Mouse (Mus musculus): Measurements from ENCODE around the gene Rap1a. TPM values are rescaled to one million over a fixed set of nuclear protein-coding genes. Genes with fewer than 3 reads are reported as not detected.

The Rap1a gene
- polyA plus RNA-seq (2015; fragmentation: Illumina TruSeq; extraction: RNeasy Lipid Tissue Mini Kit (QIAGEN cat#74804); ENCODE audit: insufficient read depth, low read depth, low replicate concordance): 14.6 TPM

GRCm38 (mm10) chr3:105801191-105802166, at the start of gene Rap1a:
Gene Rap1a, minus strand, starts transcription at chr3:105801336.

GRCm38 (mm10) chr3:105704031-105705008, 96.8 kb downstream of the Rap1a start, which contains the start of gene Inka2:
Gene Inka2, plus strand, starts transcription at chr3:105704599.

GRCm38 (mm10) chr3:105687324-105688060, 113.6 kb downstream of the Rap1a start, which contains the start of gene Ddx20:
Gene Ddx20, minus strand, starts transcription at chr3:105687574.

Other genes starting within 250 kb of the Rap1a start
- 5.4 TPM for gene Ddx20, start 113.8 kb downstream of the Rap1a start, polyA plus RNA-seq (2015; fragmentation: Illumina TruSeq; extraction: RNeasy Lipid Tissue Mini Kit (QIAGEN cat#74804); ENCODE audit: insufficient read depth, low read depth, low replicate concordance)
- gene Inka2, start 96.7 kb downstream of the Rap1a start, polyA plus RNA-seq (2015; fragmentation: Illumina TruSeq; extraction: RNeasy Lipid Tissue Mini Kit (QIAGEN cat#74804); ENCODE audit: insufficient read depth, low read depth, low replicate concordance): 1.7 TPM
- gene Adora3, start 69.5 kb upstream of the Rap1a start, polyA plus RNA-seq (2015; fragmentation: Illumina TruSeq; extraction: RNeasy Lipid Tissue Mini Kit (QIAGEN cat#74804); ENCODE audit: insufficient read depth, low read depth, low replicate concordance): not detected
- 2.9 TPM for gene Tmigd3, start 69.6 kb upstream of the Rap1a start, polyA plus RNA-seq (2015; fragmentation: Illumina TruSeq; extraction: RNeasy Lipid Tissue Mini Kit (QIAGEN cat#74804); ENCODE audit: insufficient read depth, low read depth, low replicate concordance)
- gene I830077J02Rik, start 131.3 kb upstream of the Rap1a start, polyA plus RNA-seq (2015; fragmentation: Illumina TruSeq; extraction: RNeasy Lipid Tissue Mini Kit (QIAGEN cat#74804); ENCODE audit: insufficient read depth, low read depth, low replicate concordance): not detected
- 7.1 TPM for gene Wdr77, start 158.0 kb upstream of the Rap1a start, polyA plus RNA-seq (2015; fragmentation: Illumina TruSeq; extraction: RNeasy Lipid Tissue Mini Kit (QIAGEN cat#74804); ENCODE audit: insufficient read depth, low read depth, low replicate concordance)
- 41.3 TPM for gene Atp5f1, start 158.8 kb upstream of the Rap1a start, polyA plus RNA-seq (2015; fragmentation: Illumina TruSeq; extraction: RNeasy Lipid Tissue Mini Kit (QIAGEN cat#74804); ENCODE audit: insufficient read depth, low read depth, low replicate concordance)
- 1.5 TPM for gene Ovgp1, start 172.4 kb upstream of the Rap1a start, polyA plus RNA-seq (2015; fragmentation: Illumina TruSeq; extraction: RNeasy Lipid Tissue Mini Kit (QIAGEN cat#74804); ENCODE audit: insufficient read depth, low read depth, low replicate concordance)
- not detected for gene Pifo, start 213.3 kb upstream of the Rap1a start, polyA plus RNA-seq (2015; fragmentation: Illumina TruSeq; extraction: RNeasy Lipid Tissue Mini Kit (QIAGEN cat#74804); ENCODE audit: insufficient read depth, low read depth, low replicate concordance)
- not detected for gene Chil5, start 231.5 kb upstream of the Rap1a start, polyA plus RNA-seq (2015; fragmentation: Illumina TruSeq; extraction: RNeasy Lipid Tissue Mini Kit (QIAGEN cat#74804); ENCODE audit: insufficient read depth, low read depth, low replicate concordance)

All from pancreas, adult 10 weeks (tissue).